In the genomic region with DNA sequence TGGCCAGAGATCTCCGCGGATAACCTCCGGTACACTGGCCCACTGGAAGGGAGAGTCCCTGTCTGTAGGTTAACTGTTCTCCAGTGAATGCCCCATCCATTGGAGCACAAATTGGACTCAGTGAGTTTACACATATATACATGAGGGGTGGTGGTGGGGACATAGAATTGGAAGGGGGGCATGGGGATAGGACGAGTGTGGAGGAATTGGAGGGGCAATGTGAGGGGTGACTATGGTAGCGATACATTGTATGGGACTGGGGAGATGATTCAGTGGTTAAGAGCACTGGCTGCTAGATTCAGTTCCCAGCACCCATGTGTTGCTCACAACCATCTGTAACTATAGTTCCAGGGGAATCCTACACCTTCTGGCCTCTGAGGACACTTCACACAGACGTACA, we compare ENCODE assay signal across 18 mouse cellular contexts. TPM values are rescaled to one million over a fixed set of nuclear protein-coding genes. Genes with fewer than 3 reads are reported as not detected.
DNase-seq lines count a peak whose midpoint lies in the region; ATAC-seq and TF ChIP-seq lines count a peak whose summit lies in the region.
"Had no signal": no experiment of that assay in that cellular context is flagged by ENCODE, and none has a peak within 500 bp of the region (broad histone marks: within the 10 kb centered on the region; RNA-seq: fewer than 3 reads in every experiment).

No protein-coding gene starts in this region.

- no peak overlapping the region for H3K4me3 ChIP-seq in forebrain, embryonic 11.5 days (ENCODE audit: low read depth, low read length)
- no peak overlapping the region for H3K4me3 ChIP-seq in forebrain, postnatal 0 days (ENCODE audit: low read depth, low read length)
- no peak overlapping the region for H3K4me3 ChIP-seq in hindbrain, embryonic 12.5 days
- H3K4me3 ChIP-seq in hindbrain, postnatal 0 days (ENCODE audit: low read length), result no peak overlapping the region
- peak overlapping the region; percentile 58 for H3K4me3 ChIP-seq in testis, adult 2 months (ENCODE audit: control insufficient read depth, low read depth, low read length)

- no peaks in the 10 kb centered on the region for H3K36me3 ChIP-seq in forebrain, embryonic 11.5 days (ENCODE audit: control insufficient read depth, insufficient read depth, low read length)
- H3K36me3 ChIP-seq in forebrain, postnatal 0 days (ENCODE audit: insufficient read depth), result no peaks in the 10 kb centered on the region
- no peaks in the 10 kb centered on the region for H3K36me3 ChIP-seq in hindbrain, embryonic 12.5 days
- no peaks in the 10 kb centered on the region for H3K36me3 ChIP-seq in hindbrain, postnatal 0 days (ENCODE audit: insufficient read depth, low read length)
- H3K36me3 ChIP-seq in testis, adult 2 months (ENCODE audit: control insufficient read depth, insufficient read depth, low read length), result no peaks in the 10 kb centered on the region
- H3K36me3 ChIP-seq: embryonic facial prominence, embryonic 12.5 days; forebrain, embryonic 12.5 days; limb, embryonic 13.5 days; midbrain, embryonic 12.5 days had no signal

- no peak overlapping the region for H3K9ac ChIP-seq in forebrain, embryonic 11.5 days (ENCODE audit: low read length)
- no peak overlapping the region for H3K9ac ChIP-seq in forebrain, postnatal 0 days
- no peak overlapping the region for H3K9ac ChIP-seq in hindbrain, embryonic 12.5 days
- no peak overlapping the region for H3K9ac ChIP-seq in hindbrain, postnatal 0 days (replicated peaks; ENCODE audit: low read length)
- H3K9ac ChIP-seq: embryonic facial prominence, embryonic 12.5 days had no signal

- H3K27ac ChIP-seq in forebrain, embryonic 11.5 days (ENCODE audit: low read depth, low read length), result no peak overlapping the region
- no peak overlapping the region for H3K27ac ChIP-seq in forebrain, postnatal 0 days (ENCODE audit: low read depth, low read length)
- H3K27ac ChIP-seq in hindbrain, embryonic 12.5 days, result no peak overlapping the region
- no peak overlapping the region for H3K27ac ChIP-seq in hindbrain, postnatal 0 days
- H3K27ac ChIP-seq in testis, adult 2 months (ENCODE audit: control insufficient read depth, insufficient read depth, low read depth, low read length), result no peak overlapping the region
- H3K27ac ChIP-seq: embryonic facial prominence, embryonic 12.5 days; forebrain, embryonic 12.5 days; limb, embryonic 13.5 days; midbrain, embryonic 12.5 days; stomach, postnatal 0 days had no signal

- 0 out of 2 replicates have a peak overlapping the region, but pooled peaks have one; percentile 8 for H3K4me2 ChIP-seq in forebrain, embryonic 11.5 days (ENCODE audit: low read depth, low read length, severe bottlenecking)
- H3K4me2 ChIP-seq in forebrain, postnatal 0 days (ENCODE audit: low read depth), result no peak overlapping the region
- H3K4me2 ChIP-seq in hindbrain, embryonic 12.5 days (replicated peaks), result peak overlapping the region; percentile 56; the same call in 1 of the 2 replicates
- H3K4me2 ChIP-seq in hindbrain, postnatal 0 days (ENCODE audit: low read depth, low read length), result no peak overlapping the region

- TF ChIP-seq CTCF in forebrain, postnatal 0 days (IDR thresholded peaks at IDR 0.05; ENCODE audit: low read depth), result no peak
- no peak for TF ChIP-seq CTCF in hindbrain, postnatal 0 days (IDR thresholded peaks at IDR 0.05; ENCODE audit: low read depth)
- no peak for TF ChIP-seq CTCF in testis, adult 2 months (IDR thresholded peaks at IDR 0.05; ENCODE audit: control insufficient read depth, insufficient read depth, insufficient replicate concordance, low read depth, low read length)

- no peak for DNase-seq in forebrain, embryonic 11.5 days (ENCODE audit: low spot score)
- DNase-seq in forebrain, postnatal 0 days, result no peak
- DNase-seq in hindbrain, postnatal 0 days (ENCODE audit: low spot score), result no peak
- DNase-seq in testis, postnatal 14 days (ENCODE audit: low spot score), result no peak
- DNase-seq in yolk sac, embryonic 10.5 days (ENCODE audit: low spot score), result peak; percentile 25
- no peak for DNase-seq in thymus, adult 18-20 months
- DNase-seq: cerebellum, adult 11-12 months; cerebellum, postnatal 36 days; lung, postnatal 14 days had no signal

- ATAC-seq in forebrain, embryonic 11.5 days (replicated peaks; ENCODE audit: low FRiP score), result no peak
- ATAC-seq in forebrain, postnatal 0 days, result no peak
- ATAC-seq in hindbrain, embryonic 12.5 days (ENCODE audit: low FRiP score), result no peak
- ATAC-seq in hindbrain, postnatal 0 days, result no peak

- 57% methylated on average over 6 of the region's 6 CpGs for WGBS in forebrain, embryonic 11.5 days
- 58% methylated on average over 6 of the region's 6 CpGs for WGBS in forebrain, postnatal 0 days
- 47% methylated on average over 6 of the region's 6 CpGs for WGBS in hindbrain, embryonic 12.5 days
- WGBS in hindbrain, postnatal 0 days, result 67% methylated on average over 6 of the region's 6 CpGs

- H3K9me3 ChIP-seq in forebrain, embryonic 11.5 days (ENCODE audit: control insufficient read depth, low read length), result no peaks in the 10 kb centered on the region
- no peaks in the 10 kb centered on the region for H3K9me3 ChIP-seq in forebrain, postnatal 0 days (ENCODE audit: low read length)
- no peaks in the 10 kb centered on the region for H3K9me3 ChIP-seq in hindbrain, embryonic 12.5 days (replicated peaks)
- H3K9me3 ChIP-seq in hindbrain, postnatal 0 days (ENCODE audit: low read length), result no peaks in the 10 kb centered on the region
- H3K9me3 ChIP-seq: embryonic facial prominence, embryonic 12.5 days; forebrain, embryonic 12.5 days; limb, embryonic 13.5 days; midbrain, embryonic 12.5 days had no signal

- H3K4me1 ChIP-seq in forebrain, embryonic 11.5 days (replicated peaks; ENCODE audit: control insufficient read depth, insufficient read depth, low read length), result no peaks in the 10 kb centered on the region; the same call in 1 of the 2 replicates
- H3K4me1 ChIP-seq in forebrain, postnatal 0 days (ENCODE audit: insufficient read depth), result peaks cover 10% of the 10 kb centered on the region; the same call in 1 of the 2 replicates
- peaks cover 12% of the 10 kb centered on the region for H3K4me1 ChIP-seq in hindbrain, embryonic 12.5 days
- peaks cover 6% of the 10 kb centered on the region for H3K4me1 ChIP-seq in hindbrain, postnatal 0 days (ENCODE audit: insufficient read depth, low read length)
- peaks cover 33% of the 10 kb centered on the region for H3K4me1 ChIP-seq in testis, adult 2 months (ENCODE audit: control insufficient read depth, insufficient read depth, low read length)

- no peaks in the 10 kb centered on the region for H3K27me3 ChIP-seq in forebrain, embryonic 11.5 days (ENCODE audit: control insufficient read depth, insufficient read depth, low read length)
- no peaks in the 10 kb centered on the region for H3K27me3 ChIP-seq in forebrain, postnatal 0 days (ENCODE audit: insufficient read depth, low read length)
- peaks cover 8% of the 10 kb centered on the region; the same call in 1 of the 2 replicates for H3K27me3 ChIP-seq in hindbrain, embryonic 12.5 days
- no peaks in the 10 kb centered on the region for H3K27me3 ChIP-seq in hindbrain, postnatal 0 days (ENCODE audit: insufficient read depth, low read length)
- peaks cover 2% of the 10 kb centered on the region; the same call in 1 of the 2 replicates for H3K27me3 ChIP-seq in testis, adult 2 months (ENCODE audit: control insufficient read depth, insufficient read depth, low read length)
- H3K27me3 ChIP-seq: embryonic facial prominence, embryonic 12.5 days had no signal

- no peak for TF ChIP-seq POLR2A in testis, adult 2 months (IDR thresholded peaks at IDR 0.05; ENCODE audit: control insufficient read depth, low read depth, low read length)

RNA-seq across cellular contexts. Expression of a gene that starts 13.0 kb away (rescaled TPM):
- polyA plus RNA-seq in forebrain, embryonic 11.5 days (2014; fragmentation: Nextera tagmentation; extraction: Ambion mirVana), result 1,042 and 1,121 TPM in 2 replicates
- total RNA-seq in forebrain, postnatal 0 days (2014; rRNA removed), result 817 and 912 TPM in 2 replicates
- polyA plus RNA-seq in forebrain, postnatal 0 days (2015; fragmentation: Nextera tagmentation; extraction: Ambion mirVana), result 858 and 1,225 TPM in 2 replicates
- polyA plus RNA-seq in hindbrain, embryonic 12.5 days (2016; fragmentation: Nextera tagmentation; extraction: Ambion mirVana), result 1,117 and 1,167 TPM in 2 replicates
- total RNA-seq in hindbrain, postnatal 0 days (2014; rRNA removed), result 911 and 1,042 TPM in 2 replicates
- 1,155 and 1,219 TPM in 2 replicates for polyA plus RNA-seq in hindbrain, postnatal 0 days (2015; fragmentation: Nextera tagmentation; extraction: Ambion mirVana)
- polyA plus RNA-seq in testis, adult 2 months (2012; rRNA removed), result 1,188 and 1,319 TPM in 2 replicates

RNA-seq across cellular contexts. Expression of a gene that starts 13.9 kb away (rescaled TPM):
- 0.23 and 0.65 TPM in 2 replicates for polyA plus RNA-seq in forebrain, embryonic 11.5 days (2014; fragmentation: Nextera tagmentation; extraction: Ambion mirVana)
- 1.00 TPM in 1 of 2 replicates, not detected in the other for total RNA-seq in forebrain, postnatal 0 days (2014; rRNA removed)
- polyA plus RNA-seq in forebrain, postnatal 0 days (2015; fragmentation: Nextera tagmentation; extraction: Ambion mirVana), result 0.25 and 0.34 TPM in 2 replicates
- 0.58 and 0.82 TPM in 2 replicates for polyA plus RNA-seq in hindbrain, embryonic 12.5 days (2016; fragmentation: Nextera tagmentation; extraction: Ambion mirVana)
- total RNA-seq in hindbrain, postnatal 0 days (2014; rRNA removed), result 1.3 TPM in 1 of 2 replicates, not detected in the other
- 0.48 and 0.66 TPM in 2 replicates for polyA plus RNA-seq in hindbrain, postnatal 0 days (2015; fragmentation: Nextera tagmentation; extraction: Ambion mirVana)
- 84.2 and 109 TPM in 2 replicates for polyA plus RNA-seq in testis, adult 2 months (2012; rRNA removed)
- total RNA-seq: layer of hippocampus, adult 2 months had no signal
- polyA plus RNA-seq: neural tube, embryonic 11.5 days had no signal

RNA-seq across cellular contexts. Expression of a gene that starts 30.9 kb away (rescaled TPM):
- 15.7 and 16.4 TPM in 2 replicates for polyA plus RNA-seq in forebrain, embryonic 11.5 days (2014; fragmentation: Nextera tagmentation; extraction: Ambion mirVana)
- total RNA-seq in forebrain, postnatal 0 days (2014; rRNA removed), result 22.5 and 27.1 TPM in 2 replicates
- polyA plus RNA-seq in forebrain, postnatal 0 days (2015; fragmentation: Nextera tagmentation; extraction: Ambion mirVana), result 6.5 and 11.0 TPM in 2 replicates
- 16.7 and 18.0 TPM in 2 replicates for polyA plus RNA-seq in hindbrain, embryonic 12.5 days (2016; fragmentation: Nextera tagmentation; extraction: Ambion mirVana)
- 15.8 and 27.5 TPM in 2 replicates for total RNA-seq in hindbrain, postnatal 0 days (2014; rRNA removed)
- polyA plus RNA-seq in hindbrain, postnatal 0 days (2015; fragmentation: Nextera tagmentation; extraction: Ambion mirVana), result 8.0 and 9.8 TPM in 2 replicates
- 17.0 and 19.5 TPM in 2 replicates for polyA plus RNA-seq in testis, adult 2 months (2012; rRNA removed)

RNA-seq across cellular contexts. Expression of a gene that starts 38.4 kb away (rescaled TPM):
- 44.1 TPM in 2 replicates for polyA plus RNA-seq in forebrain, embryonic 11.5 days (2014; fragmentation: Nextera tagmentation; extraction: Ambion mirVana)
- total RNA-seq in forebrain, postnatal 0 days (2014; rRNA removed), result 78.3 and 83.3 TPM in 2 replicates
- 45.7 and 48.4 TPM in 2 replicates for polyA plus RNA-seq in forebrain, postnatal 0 days (2015; fragmentation: Nextera tagmentation; extraction: Ambion mirVana)
- polyA plus RNA-seq in hindbrain, embryonic 12.5 days (2016; fragmentation: Nextera tagmentation; extraction: Ambion mirVana), result 38.1 and 39.9 TPM in 2 replicates
- 89.3 and 91.2 TPM in 2 replicates for total RNA-seq in hindbrain, postnatal 0 days (2014; rRNA removed)
- 41.7 and 44.2 TPM in 2 replicates for polyA plus RNA-seq in hindbrain, postnatal 0 days (2015; fragmentation: Nextera tagmentation; extraction: Ambion mirVana)
- 41.4 and 42.7 TPM in 2 replicates for polyA plus RNA-seq in testis, adult 2 months (2012; rRNA removed)

Comparison
In these comparisons a context has a peak if more than half of its experiments do, and no peak if none do; other contexts are left out.
1. H3K4me2 ChIP-seq: peak in forebrain, embryonic 11.5 days (single experiment) and hindbrain, embryonic 12.5 days (single experiment); none in forebrain, postnatal 0 days (single experiment) and hindbrain, postnatal 0 days (single experiment).
2. RNA of a gene that starts 13.9 kb away (polyA plus RNA-seq): 84.2 to 109 TPM in testis, adult 2 months; 0.48 to 0.66 TPM in hindbrain, postnatal 0 days, 0.23 to 0.65 TPM in forebrain, embryonic 11.5 days, 0.58 to 0.82 TPM in hindbrain, embryonic 12.5 days and 0.25 to 0.34 TPM in forebrain, postnatal 0 days; every median in the first group is over 10 times any median in the second.